Mouse (Mus musculus): ENCODE measurements at regions not wholly inside any gene's neighbourhood (a gene's known extent, or its start where the extent isn't known, plus 50 kb on each side); places are given as distances from the start of the nearest gene placed in this dataset.

- no peak for TF ChIP-seq CTCF (IDR thresholded peaks at IDR 0.05; ENCODE audit: low read depth)
- no peak for TF ChIP-seq EP300 (IDR thresholded peaks at IDR 0.05; ENCODE audit: low read depth)
Measured at GRCm38 (mm10) chr6:98769322-98769721, 426.8 kb upstream of the Gm765 start.

Measured in liver, postnatal 0 days (tissue).